Mouse (Mus musculus): ENCODE results near the gene Trub2. TPM values are rescaled to one million over a fixed set of nuclear protein-coding genes. Genes with fewer than 3 reads are reported as not detected.

The Trub2 gene
- total and polyA plus RNA-seq, 3 experiments: 32.6 to 41.4 (median 39.0) TPM

DNA sequence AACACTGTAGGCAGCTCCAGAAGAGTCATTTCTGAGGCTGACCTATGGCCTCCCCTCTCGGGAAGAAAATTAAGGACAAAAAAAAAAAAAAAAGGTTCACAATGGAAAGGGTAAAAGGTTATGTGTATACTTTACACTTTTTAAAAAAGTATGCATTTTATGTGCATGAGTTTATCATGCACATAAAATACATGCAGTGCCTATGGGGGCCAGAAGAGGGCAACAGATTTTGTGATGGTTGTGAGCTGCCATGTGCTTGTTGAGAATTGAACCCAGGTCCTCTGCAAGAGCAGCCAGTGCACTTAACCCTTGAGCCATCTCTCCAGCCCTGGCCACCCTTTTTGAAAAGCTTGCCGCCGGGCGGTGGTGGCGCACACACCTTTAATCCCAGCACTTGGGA is 40.5 kb downstream of the Trub2 start:
- Histone ChIP-seq H3K9ac (ENCODE audit: insufficient read depth, low read depth) (no peak overlapping the region), H3K27ac (ENCODE audit: insufficient read depth, low read depth) (no peak overlapping the region), H3K36me3 (replicated peaks in 1 of 2; ENCODE audit: control insufficient read depth in 1 of 2, insufficient read depth in 1 of 2, low read length in 1 of 2) (no peaks in the 10 kb centered on the region), H3K79me2 (replicated peaks; ENCODE audit: control insufficient read depth, extremely low read depth, insufficient read depth, poor library complexity, severe bottlenecking) (no peaks in the 10 kb centered on the region), H3K4me3 (replicated peaks in 1 of 3; ENCODE audit: low read depth in 2 of 3, low read length in 2 of 3, poor library complexity in 1 of 3) (no peak overlapping the region), H3K27me3 (replicated peaks) (no peaks in the 10 kb centered on the region), H3K4me1 (ENCODE audit: control insufficient read depth in 1 of 2, insufficient read depth in 2 of 2) (peaks cover 9 to 14% of the 10 kb centered on the region in 2 experiments; a peak in 2 of 4 replicates), H3K9me3 (replicated peaks; ENCODE audit: low read length) (peaks cover 6% of the 10 kb centered on the region), H3K4me2 (ENCODE audit: insufficient read depth, low read depth, poor library complexity, severe bottlenecking) (no peak overlapping the region)
- dilution Hi-C loops (cut with MboI; ENCODE audit: extremely low pct_ligation_motif_present, extremely low pct_unique_long_range_greater_than_20kb, low sequenced_read_pairs) (no loop called here), in situ Hi-C loops (cut with MboI; ENCODE audit: low pct_ligation_motif_present, low pct_unique_long_range_greater_than_20kb, low sequenced_read_pairs) (no loop called here)
- no peak for TF ChIP-seq ELF1 (IDR thresholded peaks at IDR 0.05; ENCODE audit: low read depth, low read length)
- TF ChIP-seq MYC (IDR thresholded peaks at IDR 0.05; ENCODE audit: low read depth, low read length): peak; percentile 43; the same call in 1 of the 2 replicates
- TF ChIP-seq CTCF (conservative IDR thresholded peaks at IDR 0.05 in 1 of 2, IDR thresholded peaks at IDR 0.05 in 1 of 2; ENCODE audit: low read depth in 2 of 2, low read length in 2 of 2): peak; percentile 7 to 44; a peak in 2 of 4 replicates
- no peak for DNase-seq (ENCODE audit: extremely low read depth)

GRCm38 (mm10) chr2:29747188-29747782 is 41.0 kb downstream of the Trub2 start:
- no peaks in the 10 kb centered on the region for H3K79me2 ChIP-seq (replicated peaks; ENCODE audit: control insufficient read depth, extremely low read depth, insufficient read depth, poor library complexity, severe bottlenecking)
- in situ Hi-C loops (cut with MboI; ENCODE audit: low pct_ligation_motif_present, low pct_unique_long_range_greater_than_20kb, low sequenced_read_pairs): no loop called here
- dilution Hi-C loops (cut with MboI; ENCODE audit: extremely low pct_ligation_motif_present, extremely low pct_unique_long_range_greater_than_20kb, low sequenced_read_pairs): no loop called here
- no peak overlapping the region for H3K4me2 ChIP-seq (ENCODE audit: insufficient read depth, low read depth, poor library complexity, severe bottlenecking)
- H3K27ac ChIP-seq (ENCODE audit: insufficient read depth, low read depth): no peak overlapping the region
- H3K4me3 ChIP-seq (replicated peaks in 1 of 3; ENCODE audit: low read depth in 2 of 3, low read length in 2 of 3, poor library complexity in 1 of 3): no peak overlapping the region
- H3K4me1 ChIP-seq (ENCODE audit: control insufficient read depth in 1 of 2, insufficient read depth in 2 of 2): peaks cover 9 to 14% of the 10 kb centered on the region in 2 experiments; a peak in 2 of 4 replicates
- H3K9me3 ChIP-seq (replicated peaks; ENCODE audit: low read length): peaks cover 4% of the 10 kb centered on the region
- DNase-seq (ENCODE audit: extremely low read depth): no peak
- H3K27me3 ChIP-seq (replicated peaks): no peaks in the 10 kb centered on the region
- H3K9ac ChIP-seq (ENCODE audit: insufficient read depth, low read depth): no peak overlapping the region
- H3K36me3 ChIP-seq (replicated peaks in 1 of 2; ENCODE audit: control insufficient read depth in 1 of 2, insufficient read depth in 1 of 2, low read length in 1 of 2): no peaks in the 10 kb centered on the region
- TF ChIP-seq RCOR1 (conservative IDR thresholded peaks at IDR 0.05; ENCODE audit: low read depth, low read length): no peak
- TF ChIP-seq SIN3A (IDR thresholded peaks at IDR 0.05; ENCODE audit: low read length): no peak
- no peak for TF ChIP-seq ELF1 (IDR thresholded peaks at IDR 0.05; ENCODE audit: low read depth, low read length)
- TF ChIP-seq CHD1 (IDR thresholded peaks at IDR 0.05; ENCODE audit: low read depth, low read length): no peak
- no peak for TF ChIP-seq ETS1 (conservative IDR thresholded peaks at IDR 0.05; ENCODE audit: low read depth, low read length)
- TF ChIP-seq IRF4 (IDR thresholded peaks at IDR 0.05; ENCODE audit: low read depth, low read length): no peak
- no peak for TF ChIP-seq ZC3H11A (IDR thresholded peaks at IDR 0.05; ENCODE audit: low read depth, low read length)
- no peak for TF ChIP-seq USF2 (conservative IDR thresholded peaks at IDR 0.05; ENCODE audit: low read depth, low read length)
- no peak for TF ChIP-seq BHLHE40 (IDR thresholded peaks at IDR 0.05; ENCODE audit: low read depth, low read length)

DNA sequence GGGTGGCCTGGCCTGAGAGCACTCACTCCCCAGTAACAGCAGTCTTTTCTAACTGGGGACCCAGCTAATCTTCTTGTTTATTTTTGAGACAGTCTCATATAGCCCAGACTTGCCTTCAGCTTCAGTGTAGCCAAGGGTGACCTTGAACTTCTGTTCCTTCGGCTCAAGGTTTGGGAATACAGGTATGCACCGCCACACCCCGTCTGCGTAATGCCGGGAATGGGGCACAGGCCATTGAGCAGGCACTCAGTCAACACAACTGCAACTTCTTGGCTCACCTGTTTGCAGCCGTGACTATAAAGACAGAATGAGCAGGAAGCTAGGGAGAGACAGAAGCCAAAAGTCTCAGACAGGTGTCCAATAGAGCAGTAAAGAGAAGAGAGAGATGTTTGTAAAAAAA is 44.0 kb downstream of the Trub2 start:
- in situ Hi-C loops (cut with MboI; ENCODE audit: low pct_ligation_motif_present, low pct_unique_long_range_greater_than_20kb, low sequenced_read_pairs) (no loop called here), dilution Hi-C loops (cut with MboI; ENCODE audit: extremely low pct_ligation_motif_present, extremely low pct_unique_long_range_greater_than_20kb, low sequenced_read_pairs) (no loop called here)
- TF ChIP-seq BHLHE40 (IDR thresholded peaks at IDR 0.05; ENCODE audit: low read depth, low read length): no peak
- no peak for TF ChIP-seq RAD21 (IDR thresholded peaks at IDR 0.05; ENCODE audit: low read depth, low read length)
- no peak for TF ChIP-seq SIN3A (IDR thresholded peaks at IDR 0.05; ENCODE audit: low read length)
- TF ChIP-seq TCF12 (IDR thresholded peaks at IDR 0.05; ENCODE audit: low read depth, low read length): no peak
- TF ChIP-seq MAZ (IDR thresholded peaks at IDR 0.05; ENCODE audit: low read depth, low read length): no peak
- TF ChIP-seq GABPA (IDR thresholded peaks at IDR 0.05; ENCODE audit: insufficient replicate concordance, low read depth, low read length): no peak
- TF ChIP-seq PAX5 (IDR thresholded peaks at IDR 0.05; ENCODE audit: low read length): no peak
- TF ChIP-seq E2F4 (IDR thresholded peaks at IDR 0.05; ENCODE audit: insufficient replicate concordance, low read depth, low read length): no peak
- no peak for TF ChIP-seq SMC3 (IDR thresholded peaks at IDR 0.05; ENCODE audit: low read depth, low read length)
- no peak for TF ChIP-seq CHD1 (IDR thresholded peaks at IDR 0.05; ENCODE audit: low read depth, low read length)
- Histone ChIP-seq H3K36me3 (replicated peaks in 1 of 2; ENCODE audit: control insufficient read depth in 1 of 2, insufficient read depth in 1 of 2, low read length in 1 of 2) (peaks cover 13 to 17% of the 10 kb centered on the region in 2 experiments), H3K4me3 (replicated peaks in 1 of 3; ENCODE audit: low read depth in 2 of 3, low read length in 2 of 3, poor library complexity in 1 of 3) (no peak overlapping the region), H3K4me1 (ENCODE audit: control insufficient read depth in 1 of 2, insufficient read depth in 2 of 2) (peaks cover 0 to 6% of the 10 kb centered on the region in 2 experiments; a peak in 2 of 4 replicates), H3K4me2 (ENCODE audit: insufficient read depth, low read depth, poor library complexity, severe bottlenecking) (no peak overlapping the region), H3K9ac (ENCODE audit: insufficient read depth, low read depth) (no peak overlapping the region), H3K79me2 (replicated peaks; ENCODE audit: control insufficient read depth, extremely low read depth, insufficient read depth, poor library complexity, severe bottlenecking) (no peaks in the 10 kb centered on the region), H3K27me3 (replicated peaks) (no peaks in the 10 kb centered on the region), H3K9me3 (replicated peaks; ENCODE audit: low read length) (no peaks in the 10 kb centered on the region), H3K27ac (ENCODE audit: insufficient read depth, low read depth) (no peak overlapping the region)
- DNase-seq (ENCODE audit: extremely low read depth): no peak
